Mouse (Mus musculus): ENCODE measurements around the gene Arvcf. TPM values are rescaled to one million over a fixed set of nuclear protein-coding genes. Genes with fewer than 3 reads are reported as not detected.

Gene Arvcf
- polyA plus RNA-seq, 1 experiment from 2014 or later, result 12.6 TPM

GRCm38 (mm10) chr16:18400472-18401216 lies 52.7 kb downstream of the Arvcf start:
- H3K36me3 ChIP-seq, result peaks cover 73% of the 10 kb centered on the region
- WGBS (ENCODE audit: insufficient replicate concordance), result 70% methylated on average over 7 of the region's 7 CpGs
- peak; percentile 19; the same call in 1 of the 2 replicates for ATAC-seq
- H3K9ac ChIP-seq, result no peak overlapping the region
- no peak overlapping the region for H3K27ac ChIP-seq
- no peaks in the 10 kb centered on the region for H3K27me3 ChIP-seq (replicated peaks)
- H3K4me2 ChIP-seq, result no peak overlapping the region
- no peaks in the 10 kb centered on the region for H3K9me3 ChIP-seq (replicated peaks)
- no peak overlapping the region for H3K4me3 ChIP-seq
- H3K4me1 ChIP-seq, result peaks cover 32% of the 10 kb centered on the region

GRCm38 (mm10) chr16:18403285-18403684 lies 55.3 kb downstream of the Arvcf start:
- Histone ChIP-seq H3K27ac (no peak overlapping the region), H3K4me2 (no peak overlapping the region), H3K9ac (no peak overlapping the region), H3K4me3 (no peak overlapping the region), H3K27me3 (replicated peaks) (no peaks in the 10 kb centered on the region), H3K36me3 (peaks cover 74% of the 10 kb centered on the region), H3K9me3 (replicated peaks) (no peaks in the 10 kb centered on the region), H3K4me1 (peaks cover 37% of the 10 kb centered on the region)
- 82% methylated on average over 12 of the region's 12 CpGs for WGBS (ENCODE audit: insufficient replicate concordance)
- ATAC-seq, result no peak

- peaks cover 74% of the 10 kb centered on the region for H3K36me3 ChIP-seq
- H3K9ac ChIP-seq, result 0 out of 2 replicates have a peak overlapping the region, but pooled peaks have one; percentile 17
- H3K4me2 ChIP-seq, result no peak overlapping the region
- H3K4me1 ChIP-seq, result peaks cover 24% of the 10 kb centered on the region
- H3K27ac ChIP-seq, result peak overlapping the region; percentile 42; the same call in 1 of the 2 replicates
- no peaks in the 10 kb centered on the region for H3K9me3 ChIP-seq (replicated peaks)
- no peak for ATAC-seq
- 76% methylated on average over 13 of the region's 13 CpGs for WGBS (ENCODE audit: insufficient replicate concordance)
- no peaks in the 10 kb centered on the region for H3K27me3 ChIP-seq (replicated peaks)
- no peak overlapping the region for H3K4me3 ChIP-seq
These were observed 57.3 kb downstream of the Arvcf start for GRCm38 (mm10) chr16:18405091-18405854.

DNA sequence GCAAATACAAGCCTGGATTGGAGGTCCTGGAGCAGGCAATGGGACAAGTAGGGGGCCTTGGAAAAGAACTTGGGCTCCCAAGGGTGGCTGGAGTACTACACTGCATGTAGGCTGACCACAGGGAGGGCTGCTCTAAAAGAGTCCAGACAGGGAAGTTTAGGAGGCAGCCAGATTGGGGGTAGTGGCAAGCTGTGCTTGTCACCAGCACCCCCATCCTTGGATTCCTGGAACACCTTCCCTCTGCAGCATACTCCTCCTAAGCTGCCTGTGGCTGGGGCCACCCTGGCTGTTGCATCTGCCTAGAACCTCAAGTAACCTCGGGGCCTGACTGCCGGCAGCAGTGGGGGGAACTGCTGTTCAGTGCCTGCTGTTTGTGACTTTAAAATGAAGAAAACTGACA lies 57.9 kb downstream of the Arvcf start:
- WGBS (ENCODE audit: insufficient replicate concordance), result 65% methylated on average over 2 of the region's 2 CpGs
- peaks cover 79% of the 10 kb centered on the region for H3K36me3 ChIP-seq
- peak overlapping the region; percentile 42; the same call in 1 of the 2 replicates for H3K27ac ChIP-seq
- ATAC-seq, result peak; percentile 35; the same call in 1 of the 2 replicates
- H3K4me3 ChIP-seq, result no peak overlapping the region
- H3K4me2 ChIP-seq, result no peak overlapping the region
- H3K9me3 ChIP-seq (replicated peaks), result no peaks in the 10 kb centered on the region
- peaks cover 19% of the 10 kb centered on the region for H3K4me1 ChIP-seq
- no peaks in the 10 kb centered on the region for H3K27me3 ChIP-seq (replicated peaks)
- no peak overlapping the region for H3K9ac ChIP-seq

GRCm38 (mm10) chr16:18406293-18406692 lies 58.3 kb downstream of the Arvcf start:
- H3K4me2 ChIP-seq, result no peak overlapping the region
- peaks cover 83% of the 10 kb centered on the region for H3K36me3 ChIP-seq
- peak; percentile 67 for ATAC-seq
- no peaks in the 10 kb centered on the region for H3K27me3 ChIP-seq (replicated peaks)
- H3K4me1 ChIP-seq, result peaks cover 16% of the 10 kb centered on the region
- 0 out of 2 replicates have a peak overlapping the region, but pooled peaks have one; percentile 22 for H3K27ac ChIP-seq
- no peak overlapping the region for H3K9ac ChIP-seq
- no peak overlapping the region for H3K4me3 ChIP-seq
- no peaks in the 10 kb centered on the region for H3K9me3 ChIP-seq (replicated peaks)
- WGBS (ENCODE audit: insufficient replicate concordance), result 11% methylated on average over 2 of the region's 2 CpGs

DNA sequence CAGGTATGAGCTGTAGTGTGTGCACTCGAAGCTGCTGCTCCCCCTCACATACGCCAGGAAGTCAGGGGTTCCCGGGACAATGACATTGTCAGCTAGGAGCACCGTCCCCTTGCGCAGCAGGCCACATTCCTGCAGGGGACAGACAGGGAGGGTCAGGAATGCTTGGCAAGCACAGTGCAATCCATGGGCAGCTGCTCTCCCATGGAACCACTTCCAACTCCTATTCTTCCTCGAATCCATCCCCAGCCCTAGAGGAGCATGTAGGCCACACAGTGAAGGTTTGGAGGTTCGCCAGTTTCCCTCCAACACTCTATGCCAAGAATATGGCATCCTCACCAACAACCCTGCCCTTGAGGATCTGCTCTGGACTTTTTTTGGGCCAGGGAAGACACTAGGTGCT lies 59.9 kb downstream of the Arvcf start:
- H3K4me2 ChIP-seq, result no peak overlapping the region
- peaks cover 23% of the 10 kb centered on the region for H3K4me1 ChIP-seq
- no peak for ATAC-seq
- H3K9ac ChIP-seq, result no peak overlapping the region
- no peak overlapping the region for H3K4me3 ChIP-seq
- H3K9me3 ChIP-seq (replicated peaks), result no peaks in the 10 kb centered on the region
- 0 out of 2 replicates have a peak overlapping the region, but pooled peaks have one; percentile 22 for H3K27ac ChIP-seq
- peaks cover 91% of the 10 kb centered on the region for H3K36me3 ChIP-seq
- 84% methylated on average over 7 of the region's 7 CpGs for WGBS (ENCODE audit: insufficient replicate concordance)
- H3K27me3 ChIP-seq (replicated peaks), result no peaks in the 10 kb centered on the region

GRCm38 (mm10) chr16:18409776-18410175 lies 61.8 kb downstream of the Arvcf start:
- Histone ChIP-seq H3K27me3 (replicated peaks) (no peaks in the 10 kb centered on the region), H3K9ac (no peak overlapping the region), H3K4me3 (no peak overlapping the region), H3K27ac (peak overlapping the region; percentile 27; the same call in 1 of the 2 replicates), H3K4me2 (no peak overlapping the region), H3K9me3 (replicated peaks) (no peaks in the 10 kb centered on the region), H3K36me3 (peaks cover 91% of the 10 kb centered on the region), H3K4me1 (peaks cover 32% of the 10 kb centered on the region)
- no peak for ATAC-seq
- WGBS (ENCODE audit: insufficient replicate concordance), result 79% methylated on average over 4 of the region's 4 CpGs

GRCm38 (mm10) chr16:18410418-18410817 lies 62.4 kb downstream of the Arvcf start:
- Histone ChIP-seq H3K36me3 (peaks cover 88% of the 10 kb centered on the region), H3K27ac (0 out of 2 replicates have a peak overlapping the region, but pooled peaks have one; percentile 27), H3K9ac (no peak overlapping the region), H3K27me3 (replicated peaks) (no peaks in the 10 kb centered on the region), H3K4me3 (no peak overlapping the region), H3K9me3 (replicated peaks) (no peaks in the 10 kb centered on the region), H3K4me1 (peaks cover 28% of the 10 kb centered on the region), H3K4me2 (no peak overlapping the region)
- WGBS (ENCODE audit: insufficient replicate concordance), result 87% methylated on average over 5 of the region's 5 CpGs
- ATAC-seq, result no peak

- H3K36me3 ChIP-seq, result peaks cover 93% of the 10 kb centered on the region
- no peak for ATAC-seq
These were observed 63.2 kb downstream of the Arvcf start for GRCm38 (mm10) chr16:18411026-18411649.

GRCm38 (mm10) chr16:18411802-18412476 lies 64.0 kb downstream of the Arvcf start:
- no peaks in the 10 kb centered on the region for H3K27me3 ChIP-seq (replicated peaks)
- H3K36me3 ChIP-seq, result peaks cover 95% of the 10 kb centered on the region
- H3K4me3 ChIP-seq, result no peak overlapping the region
- H3K4me1 ChIP-seq, result peaks cover 30% of the 10 kb centered on the region
- no peak overlapping the region for H3K27ac ChIP-seq
- H3K4me2 ChIP-seq, result no peak overlapping the region
- no peak overlapping the region for H3K9ac ChIP-seq
- no peak for ATAC-seq
- no peaks in the 10 kb centered on the region for H3K9me3 ChIP-seq (replicated peaks)
- WGBS (ENCODE audit: insufficient replicate concordance), result 78% methylated on average over 12 of the region's 12 CpGs

More at GRCm38 (mm10) chr16:18411026-18411649, 63.2 kb downstream of the Arvcf start:
- peaks cover 27% of the 10 kb centered on the region for H3K4me1 ChIP-seq
- no peaks in the 10 kb centered on the region for H3K9me3 ChIP-seq (replicated peaks)
- H3K9ac ChIP-seq, result no peak overlapping the region
- H3K27me3 ChIP-seq (replicated peaks), result no peaks in the 10 kb centered on the region
- WGBS (ENCODE audit: insufficient replicate concordance), result 93% methylated on average over 13 of the region's 13 CpGs
- no peak overlapping the region for H3K27ac ChIP-seq
- H3K4me3 ChIP-seq, result no peak overlapping the region
- H3K4me2 ChIP-seq, result no peak overlapping the region

- no peak overlapping the region for H3K4me2 ChIP-seq
- H3K36me3 ChIP-seq, result peaks cover 96% of the 10 kb centered on the region
- peak overlapping the region; percentile 38 for H3K27ac ChIP-seq
- H3K4me1 ChIP-seq, result peaks cover 40% of the 10 kb centered on the region
- H3K9ac ChIP-seq, result no peak overlapping the region
- H3K27me3 ChIP-seq (replicated peaks), result no peaks in the 10 kb centered on the region
- WGBS (ENCODE audit: insufficient replicate concordance), result 73% methylated on average over 7 of the region's 7 CpGs
- H3K9me3 ChIP-seq (replicated peaks), result no peaks in the 10 kb centered on the region
- no peak for ATAC-seq
- H3K4me3 ChIP-seq, result no peak overlapping the region
These were observed 65.2 kb downstream of the Arvcf start for GRCm38 (mm10) chr16:18413032-18413816.

Data from liver, embryonic 12.5 days (tissue).